Mouse (Mus musculus): ENCODE measurements around the gene Sel1l. TPM values are rescaled to one million over a fixed set of nuclear protein-coding genes. Genes with fewer than 3 reads are reported as not detected.

Gene Sel1l
- polyA plus RNA-seq, 1 experiment from 2014 or later: 110 TPM

DNA sequence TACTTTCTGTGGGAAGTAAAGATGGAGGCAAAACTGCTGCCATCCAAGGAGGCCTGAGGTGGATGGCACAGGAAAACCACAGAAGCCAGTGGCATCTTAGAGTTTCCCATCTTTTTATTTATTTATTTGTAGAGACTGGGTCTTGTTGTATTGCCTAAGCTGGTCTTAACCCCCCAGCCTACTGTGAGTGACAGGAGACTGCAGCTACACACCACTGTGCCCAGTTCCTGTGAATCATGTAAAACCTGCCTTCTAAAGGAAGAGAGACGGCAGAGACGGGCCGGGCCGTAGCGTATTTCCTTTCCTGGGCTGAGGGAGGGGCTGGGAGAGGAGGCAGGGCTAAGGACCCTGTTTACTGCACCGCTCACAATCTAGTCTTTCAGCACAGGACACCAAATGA is 41.2 kb downstream of the Sel1l start:
- Histone ChIP-seq H3K4me1 (no peaks in the 10 kb centered on the region), H3K27me3 (no peaks in the 10 kb centered on the region), H3K27ac (replicated peaks) (no peak overlapping the region), H3K9ac (replicated peaks) (no peak overlapping the region), H3K36me3 (peaks cover 56% of the 10 kb centered on the region), H3K9me3 (no peaks in the 10 kb centered on the region), H3K4me2 (replicated peaks) (no peak overlapping the region), H3K4me3 (no peak overlapping the region)
- no peak for ATAC-seq (replicated peaks)
- 80% methylated on average over 6 of the region's 6 CpGs for WGBS

DNA sequence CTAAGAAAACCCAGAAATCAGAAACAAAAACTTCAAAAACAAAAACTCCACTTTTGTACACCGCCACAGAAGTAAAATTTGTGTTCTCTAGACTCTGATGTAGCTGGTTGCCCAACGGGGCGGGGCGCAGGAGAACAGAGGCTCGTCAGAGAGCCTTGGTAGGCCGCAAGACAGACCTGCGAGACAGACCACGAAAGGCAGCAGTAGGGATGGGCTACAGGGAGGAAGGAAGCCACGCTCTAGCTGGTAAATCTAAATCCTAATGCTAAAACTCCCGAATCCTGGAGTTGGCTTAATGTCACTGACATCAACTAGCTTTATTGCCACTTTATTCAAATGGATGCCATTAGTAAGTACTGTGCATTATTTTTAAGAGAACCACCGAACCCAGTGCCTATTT is 41.9 kb downstream of the Sel1l start:
- Histone ChIP-seq H3K27me3 (no peaks in the 10 kb centered on the region), H3K36me3 (peaks cover 49% of the 10 kb centered on the region), H3K4me3 (no peak overlapping the region), H3K9me3 (no peaks in the 10 kb centered on the region), H3K4me1 (no peaks in the 10 kb centered on the region), H3K27ac (replicated peaks) (no peak overlapping the region), H3K9ac (replicated peaks) (no peak overlapping the region), H3K4me2 (replicated peaks) (no peak overlapping the region)
- ATAC-seq (replicated peaks): no peak
- 89% methylated on average over 11 of the region's 11 CpGs for WGBS

DNA sequence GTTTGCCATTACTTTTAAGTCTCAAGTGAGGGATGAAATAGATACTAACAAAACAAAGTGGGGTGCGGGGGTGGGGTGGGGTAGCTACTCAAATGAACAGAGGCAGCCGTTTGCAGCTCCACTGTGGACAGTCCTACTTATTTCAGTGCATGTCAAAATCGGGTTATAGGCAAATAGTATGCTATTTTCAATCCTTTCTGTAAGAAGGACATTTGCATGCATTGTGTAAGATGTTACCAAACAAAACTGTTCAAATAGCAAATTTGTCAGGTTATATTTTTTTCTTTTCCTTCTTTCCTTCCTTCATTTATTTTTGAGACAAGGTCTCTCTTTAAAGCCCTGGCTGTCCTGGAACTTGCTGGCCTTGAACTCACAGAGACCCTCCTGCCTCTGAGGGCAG is 44.7 kb downstream of the Sel1l start:
- no peak overlapping the region for H3K4me2 ChIP-seq (replicated peaks)
- no peaks in the 10 kb centered on the region for H3K9me3 ChIP-seq
- no peak overlapping the region for H3K9ac ChIP-seq (replicated peaks)
- no peak for ATAC-seq (replicated peaks)
- H3K36me3 ChIP-seq: peaks cover 22% of the 10 kb centered on the region
- H3K4me1 ChIP-seq: no peaks in the 10 kb centered on the region
- H3K27me3 ChIP-seq: no peaks in the 10 kb centered on the region
- H3K27ac ChIP-seq (replicated peaks): no peak overlapping the region
- WGBS: 81% methylated on average over 3 of the region's 3 CpGs
- no peak overlapping the region for H3K4me3 ChIP-seq

DNA sequence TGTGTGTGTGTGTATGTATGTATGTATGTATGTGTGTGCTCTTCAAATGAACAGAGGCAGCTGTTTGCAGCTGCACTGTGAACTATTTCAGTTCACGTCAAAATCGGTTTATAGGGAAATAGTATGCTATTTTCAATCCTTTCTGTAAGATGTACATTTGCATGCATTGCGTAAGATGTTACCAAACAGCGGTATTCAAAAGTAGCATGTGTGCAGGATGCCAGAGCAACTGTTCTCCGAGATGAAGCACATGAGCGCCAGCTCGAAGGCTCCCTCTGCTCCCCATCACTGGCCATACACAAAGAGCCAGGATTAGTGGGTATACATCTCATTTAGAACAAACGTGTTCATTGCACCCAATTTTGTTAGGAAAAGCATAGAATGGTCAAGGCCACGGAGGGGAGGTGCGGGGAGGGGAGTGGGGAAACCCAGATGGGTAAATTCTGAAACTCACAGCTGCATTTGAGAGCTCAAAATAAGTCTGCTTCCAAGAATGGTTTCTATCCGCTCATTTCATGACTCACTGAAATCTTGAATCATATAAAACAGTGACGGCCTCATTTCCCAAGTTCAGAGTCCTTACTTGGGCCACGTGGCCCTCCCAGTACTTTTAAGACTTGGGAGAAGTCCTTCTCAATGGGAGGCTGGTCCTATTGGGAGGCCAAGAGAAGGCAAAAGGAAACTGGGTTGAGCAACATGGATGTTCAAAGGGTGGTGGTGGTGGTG is 45.6 kb downstream of the Sel1l start:
- H3K9ac ChIP-seq (replicated peaks): no peak overlapping the region
- H3K4me3 ChIP-seq: no peak overlapping the region
- no peak overlapping the region for H3K27ac ChIP-seq (replicated peaks)
- peaks cover 13% of the 10 kb centered on the region for H3K36me3 ChIP-seq
- WGBS: 77% methylated on average over 13 of the region's 13 CpGs
- no peaks in the 10 kb centered on the region for H3K27me3 ChIP-seq
- no peak for ATAC-seq (replicated peaks)
- no peak overlapping the region for H3K4me2 ChIP-seq (replicated peaks)
- no peaks in the 10 kb centered on the region for H3K9me3 ChIP-seq
- no peaks in the 10 kb centered on the region for H3K4me1 ChIP-seq

DNA sequence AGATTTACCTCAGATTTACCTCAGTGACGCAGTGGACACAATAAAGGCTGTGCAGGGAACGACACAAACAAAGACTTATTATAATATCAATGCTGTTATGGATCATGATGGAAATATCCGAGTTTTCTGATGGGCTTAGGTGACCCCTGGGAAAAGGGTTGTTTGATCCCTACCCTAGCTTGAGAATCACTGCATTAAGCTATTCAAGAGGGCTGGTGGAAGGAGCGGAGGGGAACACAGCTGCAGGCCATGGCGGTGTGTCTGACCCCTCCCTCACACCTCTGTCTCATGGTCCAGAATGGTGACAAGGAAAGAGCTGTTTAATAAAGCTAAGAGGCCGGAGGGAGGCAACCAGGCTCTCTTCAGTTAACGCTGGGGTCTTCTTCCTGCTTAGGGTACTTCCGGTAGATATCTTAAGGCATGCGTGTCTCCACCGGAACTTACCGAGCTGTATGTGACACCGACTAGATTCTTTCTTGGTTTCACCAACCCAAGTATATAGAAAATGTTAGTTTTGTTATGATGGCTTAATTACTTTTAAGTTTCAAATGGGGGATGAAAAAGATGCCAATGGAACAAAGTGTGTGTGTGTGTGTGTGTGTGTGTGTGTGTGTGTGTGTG is 46.3 kb downstream of the Sel1l start:
- Histone ChIP-seq H3K4me2 (replicated peaks) (no peak overlapping the region), H3K9ac (replicated peaks) (no peak overlapping the region), H3K27ac (replicated peaks) (no peak overlapping the region), H3K27me3 (no peaks in the 10 kb centered on the region), H3K9me3 (no peaks in the 10 kb centered on the region), H3K4me1 (no peaks in the 10 kb centered on the region), H3K4me3 (no peak overlapping the region), H3K36me3 (peaks cover 7% of the 10 kb centered on the region)
- WGBS: 81% methylated on average over 12 of the region's 12 CpGs
- ATAC-seq (replicated peaks): no peak

DNA sequence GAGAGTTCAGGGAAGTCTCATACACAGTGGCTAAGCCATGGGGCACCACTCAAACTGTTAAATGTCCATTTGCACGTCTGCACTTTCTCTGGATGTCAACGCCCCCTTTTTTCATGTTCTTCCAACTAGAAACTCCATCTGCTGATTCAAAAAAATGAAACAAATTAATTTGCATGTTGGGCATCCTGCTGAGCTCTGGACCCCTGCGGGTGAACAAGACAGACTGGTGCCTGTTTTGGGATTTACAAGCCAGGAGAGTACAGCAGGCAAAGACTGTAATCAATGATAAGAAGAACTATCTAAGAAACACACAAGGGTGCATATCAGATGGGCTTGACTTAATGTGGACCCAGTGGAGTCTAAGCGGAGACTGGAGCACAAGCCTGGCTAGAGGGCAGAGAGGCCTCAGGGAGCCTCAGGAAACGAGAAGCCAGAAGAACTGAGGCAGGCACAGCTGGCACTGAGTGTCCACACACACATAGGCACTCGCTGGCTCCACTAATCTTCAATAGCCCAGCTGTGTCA is 48.0 kb downstream of the Sel1l start:
- Histone ChIP-seq H3K4me2 (replicated peaks) (no peak overlapping the region), H3K4me3 (no peak overlapping the region), H3K9ac (replicated peaks) (no peak overlapping the region), H3K27me3 (no peaks in the 10 kb centered on the region), H3K27ac (replicated peaks) (no peak overlapping the region), H3K9me3 (no peaks in the 10 kb centered on the region), H3K36me3 (no peaks in the 10 kb centered on the region), H3K4me1 (no peaks in the 10 kb centered on the region)
- WGBS: 59% methylated on average over 6 of the region's 6 CpGs
- no peak for ATAC-seq (replicated peaks)

DNA sequence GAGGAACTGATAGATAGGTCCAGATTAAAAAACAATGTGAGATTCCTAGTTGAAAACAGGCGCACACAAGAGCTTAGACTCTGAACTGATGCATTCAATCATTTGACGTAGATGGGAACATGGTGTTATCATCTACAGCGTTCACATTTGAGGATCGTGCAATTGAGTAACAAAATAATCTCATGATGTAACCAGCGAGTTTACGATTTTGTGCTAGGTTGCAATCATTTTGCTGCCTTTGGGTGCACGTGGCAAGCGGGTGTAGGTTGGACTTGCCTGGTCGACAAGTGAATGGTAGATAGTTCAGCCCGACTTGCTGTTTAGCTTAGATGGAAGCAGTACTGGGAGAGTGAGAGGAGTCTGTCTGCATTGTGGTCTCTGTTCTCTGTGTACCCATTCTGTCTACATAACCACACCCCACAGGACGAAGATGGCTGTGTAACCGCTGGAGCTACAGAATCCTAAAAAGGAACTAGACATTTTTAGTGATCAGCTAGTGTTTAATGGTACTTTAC is 49.1 kb downstream of the Sel1l start:
- WGBS: 79% methylated on average over 12 of the region's 12 CpGs
- Histone ChIP-seq H3K9me3 (no peaks in the 10 kb centered on the region), H3K4me1 (no peaks in the 10 kb centered on the region), H3K27ac (replicated peaks) (no peak overlapping the region), H3K27me3 (no peaks in the 10 kb centered on the region), H3K4me3 (no peak overlapping the region), H3K9ac (replicated peaks) (no peak overlapping the region), H3K4me2 (replicated peaks) (no peak overlapping the region), H3K36me3 (no peaks in the 10 kb centered on the region)
- ATAC-seq (replicated peaks): no peak

DNA sequence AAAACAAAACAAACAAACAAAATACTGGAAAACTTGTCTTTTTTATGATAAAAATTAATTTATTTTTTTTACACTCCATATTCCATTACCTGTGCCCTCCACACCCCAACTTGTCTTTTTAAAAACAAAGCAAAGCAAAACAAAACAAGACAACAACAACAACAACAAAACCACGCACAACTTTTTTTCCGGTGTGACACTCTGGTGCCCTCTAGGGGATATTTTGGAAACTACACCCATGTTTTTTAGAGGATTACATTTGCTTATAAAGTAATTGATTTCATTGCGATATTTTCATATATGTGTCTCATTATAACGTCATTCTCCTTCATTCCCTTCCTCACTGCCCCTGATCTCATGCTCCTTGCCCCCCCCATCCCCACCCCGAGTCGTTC is 49.6 kb downstream of the Sel1l start:
- 22% methylated on average over 6 of the region's 6 CpGs for WGBS
- Histone ChIP-seq H3K4me1 (no peaks in the 10 kb centered on the region), H3K27me3 (no peaks in the 10 kb centered on the region), H3K36me3 (no peaks in the 10 kb centered on the region), H3K9me3 (no peaks in the 10 kb centered on the region), H3K4me2 (replicated peaks) (no peak overlapping the region), H3K4me3 (no peak overlapping the region), H3K27ac (replicated peaks) (no peak overlapping the region), H3K9ac (replicated peaks) (no peak overlapping the region)
- ATAC-seq (replicated peaks): no peak

DNA sequence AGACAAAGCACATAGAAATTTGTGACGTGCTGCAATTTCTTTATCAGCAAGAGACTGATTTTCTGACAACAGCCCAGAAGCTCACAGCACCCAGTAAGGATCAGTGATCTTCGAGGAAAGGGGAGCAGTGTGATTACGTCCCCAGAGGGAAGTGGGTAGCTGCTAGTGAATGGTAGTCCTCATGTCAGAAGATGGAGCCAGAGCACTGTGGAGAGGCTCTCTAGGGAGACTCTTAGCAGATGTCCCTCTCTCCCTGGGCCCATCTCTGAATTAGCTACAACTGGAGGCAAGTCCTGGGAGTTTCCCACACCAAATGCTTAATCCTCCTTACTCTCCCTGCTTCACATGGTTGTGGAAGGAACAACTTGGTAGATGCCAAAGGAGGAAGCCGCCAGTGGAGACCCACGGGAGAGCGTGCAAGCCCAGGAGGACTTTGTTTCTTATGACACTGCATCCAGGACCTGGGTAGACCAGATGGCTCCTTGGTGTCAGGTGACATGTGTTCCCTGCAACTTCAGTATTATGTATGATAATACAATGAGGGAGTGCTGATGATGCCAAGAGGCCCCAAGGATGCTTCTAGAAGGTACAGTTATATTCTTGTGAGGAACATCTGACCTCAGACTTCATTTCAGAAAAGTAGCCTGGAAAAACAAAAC is 50.1 kb downstream of the Sel1l start:
- no peak overlapping the region for H3K27ac ChIP-seq (replicated peaks)
- no peaks in the 10 kb centered on the region for H3K4me1 ChIP-seq
- no peaks in the 10 kb centered on the region for H3K9me3 ChIP-seq
- H3K4me3 ChIP-seq: no peak overlapping the region
- no peak overlapping the region for H3K9ac ChIP-seq (replicated peaks)
- no peaks in the 10 kb centered on the region for H3K36me3 ChIP-seq
- 79% methylated on average over 6 of the region's 6 CpGs for WGBS
- H3K4me2 ChIP-seq (replicated peaks): no peak overlapping the region
- no peaks in the 10 kb centered on the region for H3K27me3 ChIP-seq
- no peak for ATAC-seq (replicated peaks)

DNA sequence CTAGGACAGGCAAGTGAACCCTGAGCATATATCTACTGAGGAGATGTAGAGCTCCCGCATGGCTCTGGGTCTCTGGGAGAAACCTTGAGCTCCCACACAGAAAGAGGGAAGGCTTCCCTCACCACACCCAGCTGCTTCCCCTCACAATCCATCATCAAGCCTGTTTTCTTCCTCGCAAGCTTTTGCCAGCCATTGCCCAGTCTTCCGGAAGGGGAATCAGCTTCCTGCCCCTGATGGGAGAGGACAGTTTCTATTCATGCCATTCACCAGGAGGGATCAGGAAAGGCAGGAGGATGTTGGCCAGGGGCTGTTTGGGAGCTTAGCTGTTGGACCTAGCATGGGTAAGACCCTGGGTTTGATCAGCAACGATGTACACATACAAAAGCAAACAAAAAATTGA is 52.2 kb downstream of the Sel1l start:
- WGBS: 70% methylated on average over 4 of the region's 4 CpGs
- Histone ChIP-seq H3K9me3 (no peaks in the 10 kb centered on the region), H3K4me2 (replicated peaks) (no peak overlapping the region), H3K27ac (replicated peaks) (no peak overlapping the region), H3K4me3 (no peak overlapping the region), H3K4me1 (no peaks in the 10 kb centered on the region), H3K27me3 (no peaks in the 10 kb centered on the region), H3K36me3 (no peaks in the 10 kb centered on the region), H3K9ac (replicated peaks) (no peak overlapping the region)
- ATAC-seq (replicated peaks): no peak

DNA sequence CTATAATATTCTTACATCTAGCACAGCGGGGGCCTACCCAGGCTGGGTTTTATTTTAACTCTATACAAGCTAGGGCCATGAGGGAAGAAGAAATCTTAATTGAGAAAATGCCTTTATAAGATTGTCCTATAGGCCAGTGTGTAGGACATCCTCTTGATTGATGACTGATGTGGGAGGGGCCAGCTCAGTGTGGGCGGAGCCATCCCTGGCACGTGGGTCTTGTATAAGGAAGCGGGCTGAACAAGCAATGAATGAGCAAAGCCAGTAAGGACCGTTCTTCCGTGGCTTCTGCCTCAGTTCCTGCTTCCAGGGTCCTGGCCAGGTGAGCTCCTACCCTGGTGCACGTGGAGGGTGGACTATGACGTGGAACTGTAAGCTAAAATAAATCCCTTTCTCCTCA is 55.7 kb downstream of the Sel1l start:
- Histone ChIP-seq H3K4me1 (no peaks in the 10 kb centered on the region), H3K27me3 (no peaks in the 10 kb centered on the region), H3K9ac (replicated peaks) (no peak overlapping the region), H3K4me2 (replicated peaks) (no peak overlapping the region), H3K36me3 (no peaks in the 10 kb centered on the region), H3K27ac (replicated peaks) (no peak overlapping the region), H3K4me3 (no peak overlapping the region), H3K9me3 (no peaks in the 10 kb centered on the region)
- ATAC-seq (replicated peaks): no peak
- 77% methylated on average over 8 of the region's 8 CpGs for WGBS

DNA sequence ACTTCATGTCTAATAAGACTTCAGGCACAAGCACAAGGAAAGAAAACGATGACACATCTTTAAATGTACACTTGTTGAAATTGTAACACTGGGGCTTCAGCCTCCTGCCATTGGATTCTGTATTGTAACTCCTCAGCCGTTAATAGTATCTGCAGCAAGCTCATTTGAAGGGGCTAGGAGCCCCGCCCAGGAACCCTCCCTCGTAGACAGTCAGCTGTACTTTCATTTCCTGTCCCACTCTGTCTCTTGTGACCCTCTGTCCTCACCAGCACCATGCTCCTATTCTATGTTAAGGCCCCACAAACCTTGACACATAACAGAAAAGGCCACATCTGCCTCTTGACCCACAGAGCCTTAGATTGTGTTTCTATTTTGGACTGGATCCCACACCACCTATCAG is 57.1 kb downstream of the Sel1l start:
- WGBS: 84% methylated on average over 4 of the region's 4 CpGs
- Histone ChIP-seq H3K4me3 (no peak overlapping the region), H3K27me3 (no peaks in the 10 kb centered on the region), H3K9me3 (no peaks in the 10 kb centered on the region), H3K9ac (replicated peaks) (no peak overlapping the region), H3K4me1 (no peaks in the 10 kb centered on the region), H3K36me3 (no peaks in the 10 kb centered on the region), H3K4me2 (replicated peaks) (no peak overlapping the region), H3K27ac (replicated peaks) (no peak overlapping the region)
- no peak for ATAC-seq (replicated peaks)

Data from forebrain, embryonic 15.5 days (tissue).